Mouse (Mus musculus): ENCODE data around the gene Banp. TPM values are rescaled to one million over a fixed set of nuclear protein-coding genes. Genes with fewer than 3 reads are reported as not detected.

Banp gene
- polyA plus RNA-seq, 1 experiment from 2014 or later, result 25.3 TPM

DNA sequence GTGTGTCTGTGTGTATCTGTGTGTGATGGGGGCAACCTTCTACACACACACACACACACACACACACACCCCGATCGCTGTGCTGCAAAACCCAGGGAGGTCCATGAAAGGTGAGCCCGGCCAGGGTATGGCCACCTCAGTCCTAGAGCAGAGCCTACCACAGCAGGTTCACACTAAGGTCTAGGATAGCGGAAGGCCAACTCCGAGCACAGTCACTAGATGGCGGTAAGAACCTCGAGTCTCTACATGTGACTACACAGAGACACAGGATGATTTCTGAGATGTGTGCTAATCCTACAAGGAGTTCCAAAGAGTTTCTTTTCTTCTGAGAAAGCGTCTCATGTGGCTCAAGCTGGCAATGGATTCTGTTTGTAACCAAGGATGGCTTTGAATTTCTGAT is 22.2 kb upstream of the Banp start:
- Histone ChIP-seq H3K4me3 (no peak overlapping the region), H3K27me3 (no peaks in the 10 kb centered on the region), H3K4me1 (replicated peaks) (0 out of 2 replicates have a peak, but pooled peaks cover under 1% of the 10 kb centered on the region), H3K9me3 (replicated peaks) (no peaks in the 10 kb centered on the region), H3K27ac (no peak overlapping the region), H3K9ac (no peak overlapping the region), H3K4me2 (no peak overlapping the region), H3K36me3 (no peaks in the 10 kb centered on the region)
- ATAC-seq (replicated peaks; ENCODE audit: insufficient number of reproducible peaks, insufficient read depth, low FRiP score, low read depth), result 0 out of 2 replicates have a peak, but pooled peaks have one; percentile 51
- 31% methylated on average over 8 of the region's 8 CpGs for WGBS

DNA sequence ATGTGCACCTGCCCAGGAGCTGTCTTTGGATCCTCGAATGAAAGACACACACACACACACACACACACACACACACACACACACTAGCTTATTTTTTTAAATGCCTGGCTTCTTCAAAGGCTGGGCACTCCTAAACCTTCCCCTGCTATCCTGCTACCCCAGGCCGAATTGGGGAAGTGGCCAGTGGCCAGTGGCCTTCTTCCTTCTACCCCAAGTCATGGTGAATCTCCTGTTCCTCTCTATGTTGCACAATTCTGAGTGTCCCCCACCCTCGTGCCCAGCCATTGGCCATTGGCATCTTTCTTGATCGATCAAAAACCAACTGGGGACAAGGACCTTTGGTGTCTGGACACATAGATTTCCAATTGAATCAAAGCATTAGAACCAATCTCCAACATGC is 19.5 kb upstream of the Banp start:
- H3K9me3 ChIP-seq (replicated peaks), result no peaks in the 10 kb centered on the region

DNA sequence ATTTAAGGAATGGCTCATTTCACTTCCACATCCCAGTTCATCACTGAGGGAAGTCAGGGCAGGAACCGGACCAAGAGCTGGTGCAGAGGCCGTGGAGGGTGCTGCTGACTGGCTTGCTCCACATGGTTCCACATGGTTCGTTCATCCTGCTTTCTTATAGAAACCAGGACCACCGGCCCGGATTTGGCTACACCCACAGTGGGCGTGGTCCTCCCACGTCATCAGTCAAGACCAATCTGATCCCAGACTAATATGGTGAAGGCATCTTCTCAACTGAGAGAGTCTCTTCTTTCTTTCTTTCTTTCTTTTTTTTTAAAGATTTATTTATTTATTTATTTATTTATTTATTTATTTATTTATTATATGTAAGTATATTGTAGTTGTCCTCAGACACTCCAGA is 18.0 kb upstream of the Banp start:
- WGBS, result 79% methylated on average over 7 of the region's 7 CpGs
- Histone ChIP-seq H3K27ac (no peak overlapping the region), H3K4me1 (replicated peaks) (peaks cover 11% of the 10 kb centered on the region), H3K27me3 (no peaks in the 10 kb centered on the region), H3K9ac (no peak overlapping the region), H3K4me2 (no peak overlapping the region), H3K36me3 (no peaks in the 10 kb centered on the region), H3K9me3 (replicated peaks) (no peaks in the 10 kb centered on the region), H3K4me3 (no peak overlapping the region)
- no peak for ATAC-seq (replicated peaks; ENCODE audit: insufficient number of reproducible peaks, insufficient read depth, low FRiP score, low read depth)

More for the DNA sequence above, 19.5 kb upstream of the Banp start:
- H3K4me1 ChIP-seq (replicated peaks), result peaks cover 7% of the 10 kb centered on the region
- H3K36me3 ChIP-seq, result no peaks in the 10 kb centered on the region
- no peak overlapping the region for H3K9ac ChIP-seq
- H3K27me3 ChIP-seq, result no peaks in the 10 kb centered on the region
- no peak for ATAC-seq (replicated peaks; ENCODE audit: insufficient number of reproducible peaks, insufficient read depth, low FRiP score, low read depth)
- WGBS, result 80% methylated on average over 4 of the region's 4 CpGs
- H3K4me3 ChIP-seq, result no peak overlapping the region
- H3K27ac ChIP-seq, result no peak overlapping the region
- no peak overlapping the region for H3K4me2 ChIP-seq

DNA sequence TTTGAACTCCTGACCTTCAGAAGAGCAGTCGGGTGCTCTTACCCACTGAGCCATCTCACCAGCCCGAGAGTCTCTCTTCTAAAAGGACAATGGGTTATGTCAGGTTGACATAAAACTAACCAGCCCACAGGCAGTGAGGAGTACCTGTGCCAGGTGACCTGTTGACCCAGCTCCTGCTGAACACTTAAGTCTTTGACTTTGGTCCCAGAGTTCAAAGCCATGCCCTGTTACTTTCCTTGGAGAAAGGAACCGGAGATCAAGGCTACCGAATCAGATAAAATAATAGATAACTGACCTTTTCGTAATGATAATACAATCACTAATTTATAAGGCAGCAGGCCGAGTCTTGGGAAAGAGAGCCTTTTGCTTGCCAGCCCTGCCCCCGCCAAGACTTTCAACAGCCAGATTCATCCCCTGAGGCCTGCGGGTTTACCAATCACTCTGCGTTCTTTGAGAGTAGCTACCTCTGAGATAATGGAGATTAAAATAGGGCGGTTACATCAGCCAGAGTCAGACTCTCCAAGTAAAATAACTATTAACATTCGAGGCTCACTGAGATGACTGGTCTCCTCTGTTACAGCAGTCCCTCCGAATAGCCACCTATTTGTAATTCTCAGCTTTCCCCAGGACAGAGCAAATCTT is 17.4 kb upstream of the Banp start:
- H3K36me3 ChIP-seq, result no peaks in the 10 kb centered on the region
- ATAC-seq (replicated peaks; ENCODE audit: insufficient number of reproducible peaks, insufficient read depth, low FRiP score, low read depth), result no peak

DNA sequence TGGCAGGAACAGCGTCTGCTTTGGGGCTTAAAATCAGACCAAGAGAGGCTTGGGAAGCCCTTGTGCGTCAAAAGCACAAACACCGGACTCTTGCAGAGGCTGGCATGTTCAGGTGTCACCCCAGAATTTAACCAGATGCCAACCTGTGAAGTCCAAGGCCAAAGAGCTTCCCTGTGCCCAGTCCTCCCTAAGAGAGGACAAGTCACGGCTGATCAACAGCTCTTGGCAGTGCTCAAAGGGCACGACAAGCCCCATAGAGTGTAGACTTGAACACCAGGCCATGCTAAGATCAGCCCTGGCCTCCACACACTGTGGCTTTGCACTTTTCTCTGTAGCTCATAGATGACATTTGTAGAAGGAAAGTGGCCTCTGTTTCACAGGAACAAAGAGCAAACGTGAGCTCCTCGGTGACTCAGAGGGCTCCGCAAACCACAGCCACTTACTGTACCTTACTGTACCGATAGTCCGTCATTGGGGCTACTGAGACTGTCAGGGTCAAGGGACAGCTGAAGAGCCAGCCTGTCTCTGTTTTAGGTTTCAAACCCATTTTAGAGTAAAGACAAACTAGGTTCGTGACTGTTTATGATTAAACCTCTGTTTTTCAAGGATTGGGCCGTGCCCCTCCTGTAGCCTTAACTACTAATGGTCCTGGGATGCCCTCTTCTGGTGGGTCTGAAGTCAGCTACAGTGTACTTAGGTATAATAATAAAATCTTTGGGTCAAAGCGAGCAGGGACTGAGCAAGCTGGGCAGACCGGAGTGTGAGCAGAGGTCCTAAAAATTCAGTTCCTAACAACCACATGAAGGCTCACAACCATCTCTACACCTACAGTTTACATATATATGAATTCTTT is 16.7 kb upstream of the Banp start:
- WGBS, result 85% methylated on average over 14 of the region's 14 CpGs
- Histone ChIP-seq H3K4me2 (no peak overlapping the region), H3K4me1 (replicated peaks) (peaks cover 11% of the 10 kb centered on the region), H3K27ac (no peak overlapping the region), H3K36me3 (no peaks in the 10 kb centered on the region), H3K4me3 (no peak overlapping the region), H3K27me3 (no peaks in the 10 kb centered on the region), H3K9ac (no peak overlapping the region), H3K9me3 (replicated peaks) (no peaks in the 10 kb centered on the region)
- no peak for ATAC-seq (replicated peaks; ENCODE audit: insufficient number of reproducible peaks, insufficient read depth, low FRiP score, low read depth)

More for the DNA sequence above, 17.4 kb upstream of the Banp start:
- no peak overlapping the region for H3K4me2 ChIP-seq
- no peak overlapping the region for H3K9ac ChIP-seq
- WGBS, result 59% methylated on average over 12 of the region's 12 CpGs
- no peak overlapping the region for H3K27ac ChIP-seq
- no peaks in the 10 kb centered on the region for H3K27me3 ChIP-seq
- H3K9me3 ChIP-seq (replicated peaks), result no peaks in the 10 kb centered on the region
- H3K4me3 ChIP-seq, result no peak overlapping the region
- peaks cover 11% of the 10 kb centered on the region for H3K4me1 ChIP-seq (replicated peaks)

DNA sequence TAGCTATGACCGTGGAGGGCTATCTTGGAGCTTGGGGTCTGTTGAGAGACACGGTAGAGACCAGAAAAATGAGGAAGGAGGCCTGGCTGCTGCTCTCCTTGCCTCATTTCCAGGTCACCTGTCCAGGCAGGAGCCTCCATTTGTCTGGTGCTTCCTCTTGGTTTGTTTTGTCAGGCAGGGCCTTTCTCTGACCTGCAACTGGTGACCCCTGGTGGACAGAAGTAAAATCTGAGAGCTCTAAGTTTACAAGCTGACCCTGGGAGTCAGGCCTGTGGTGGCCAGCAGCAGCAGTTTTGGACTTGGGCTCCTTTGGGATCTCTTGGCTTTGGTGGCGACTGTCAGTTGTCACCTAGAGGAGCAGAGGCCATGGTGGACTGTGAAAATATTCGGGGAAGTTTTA is 15.0 kb upstream of the Banp start:
- no peak overlapping the region for H3K4me2 ChIP-seq
- ATAC-seq (replicated peaks; ENCODE audit: insufficient number of reproducible peaks, insufficient read depth, low FRiP score, low read depth), result no peak
- no peaks in the 10 kb centered on the region for H3K36me3 ChIP-seq
- H3K9ac ChIP-seq, result no peak overlapping the region
- H3K27ac ChIP-seq, result no peak overlapping the region
- H3K27me3 ChIP-seq, result no peaks in the 10 kb centered on the region
- H3K4me1 ChIP-seq (replicated peaks), result peaks cover 11% of the 10 kb centered on the region
- H3K4me3 ChIP-seq, result no peak overlapping the region
- no peaks in the 10 kb centered on the region for H3K9me3 ChIP-seq (replicated peaks)
- WGBS, result 32% methylated on average over 4 of the region's 4 CpGs

DNA sequence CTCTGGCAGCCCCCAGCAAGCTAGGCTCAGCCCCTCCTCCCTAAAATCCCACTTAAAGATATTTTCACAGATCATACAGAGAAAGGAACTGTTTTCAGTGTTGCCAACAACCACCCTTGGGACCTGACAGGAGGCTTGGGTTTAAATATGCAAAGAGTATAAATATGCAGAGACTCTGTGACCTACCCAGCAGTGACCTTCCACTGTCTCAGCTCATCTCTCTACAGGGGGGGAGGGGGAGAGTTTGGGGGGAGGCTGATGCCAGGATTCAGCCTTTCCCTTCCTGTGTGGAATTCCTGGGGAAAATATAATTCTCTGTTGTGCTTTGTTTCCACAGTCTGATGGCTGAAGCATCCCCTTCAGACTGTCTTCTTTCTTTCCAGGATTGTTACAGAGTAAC is 14.6 kb upstream of the Banp start:
- H3K4me2 ChIP-seq, result no peak overlapping the region
- H3K9ac ChIP-seq, result no peak overlapping the region
- no peak overlapping the region for H3K27ac ChIP-seq
- no peaks in the 10 kb centered on the region for H3K36me3 ChIP-seq
- H3K9me3 ChIP-seq (replicated peaks), result no peaks in the 10 kb centered on the region
- no peak overlapping the region for H3K4me3 ChIP-seq
- peaks cover 11% of the 10 kb centered on the region for H3K4me1 ChIP-seq (replicated peaks)
- no peak for ATAC-seq (replicated peaks; ENCODE audit: insufficient number of reproducible peaks, insufficient read depth, low FRiP score, low read depth)
- no peaks in the 10 kb centered on the region for H3K27me3 ChIP-seq

DNA sequence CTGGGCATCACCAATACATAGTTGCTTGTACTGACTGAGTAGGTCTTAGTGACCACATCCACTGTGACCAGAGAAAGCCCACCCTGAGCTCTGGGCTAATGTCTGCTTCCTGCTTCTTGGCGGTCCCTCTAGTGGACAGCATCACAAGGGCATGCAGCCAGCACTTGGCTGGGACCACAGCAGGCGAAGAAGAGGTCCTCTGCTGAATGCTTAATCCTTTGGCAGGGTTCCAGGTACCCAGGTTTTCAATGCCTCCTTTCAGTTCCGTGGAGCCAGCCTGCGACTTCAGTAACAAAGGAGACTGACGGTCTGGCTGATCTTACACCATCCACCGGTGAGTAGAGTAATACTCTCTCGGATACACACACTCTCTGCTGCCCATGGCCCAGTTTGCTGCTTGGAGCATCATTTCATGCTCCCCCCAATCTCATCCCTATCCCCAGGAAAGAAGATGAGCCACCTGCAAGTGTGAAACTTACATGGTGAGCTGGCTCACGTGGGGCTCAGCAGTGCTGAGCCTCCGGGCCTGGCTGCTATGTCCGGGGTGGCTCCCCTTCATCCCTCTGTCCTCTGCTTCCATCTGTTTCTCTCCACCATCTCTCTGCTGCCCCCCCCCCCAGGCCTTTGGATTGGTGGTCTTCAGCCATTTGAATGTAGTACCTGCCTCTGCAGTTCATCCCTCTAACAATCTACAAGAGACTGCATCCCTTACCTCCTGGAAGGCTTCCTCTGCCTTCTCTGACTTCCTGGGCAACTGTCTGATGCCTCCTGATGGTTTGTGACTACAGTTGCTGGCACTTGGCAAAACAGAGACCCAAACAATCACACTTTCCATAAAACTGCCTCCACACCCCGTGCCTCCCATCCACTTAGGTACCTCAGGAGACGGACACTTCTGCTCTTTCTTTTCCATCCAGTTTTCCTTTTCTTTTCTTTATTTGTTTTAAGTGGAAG is 13.9 kb upstream of the Banp start:
- no peak for ATAC-seq (replicated peaks; ENCODE audit: insufficient number of reproducible peaks, insufficient read depth, low FRiP score, low read depth)
- H3K4me3 ChIP-seq, result no peak overlapping the region
- H3K27me3 ChIP-seq, result no peaks in the 10 kb centered on the region
- H3K36me3 ChIP-seq, result no peaks in the 10 kb centered on the region
- no peak overlapping the region for H3K4me2 ChIP-seq
- H3K9ac ChIP-seq, result no peak overlapping the region
- H3K27ac ChIP-seq, result no peak overlapping the region
- no peaks in the 10 kb centered on the region for H3K9me3 ChIP-seq (replicated peaks)
- H3K4me1 ChIP-seq (replicated peaks), result peaks cover 11% of the 10 kb centered on the region
- 45% methylated on average over 12 of the region's 12 CpGs for WGBS

DNA sequence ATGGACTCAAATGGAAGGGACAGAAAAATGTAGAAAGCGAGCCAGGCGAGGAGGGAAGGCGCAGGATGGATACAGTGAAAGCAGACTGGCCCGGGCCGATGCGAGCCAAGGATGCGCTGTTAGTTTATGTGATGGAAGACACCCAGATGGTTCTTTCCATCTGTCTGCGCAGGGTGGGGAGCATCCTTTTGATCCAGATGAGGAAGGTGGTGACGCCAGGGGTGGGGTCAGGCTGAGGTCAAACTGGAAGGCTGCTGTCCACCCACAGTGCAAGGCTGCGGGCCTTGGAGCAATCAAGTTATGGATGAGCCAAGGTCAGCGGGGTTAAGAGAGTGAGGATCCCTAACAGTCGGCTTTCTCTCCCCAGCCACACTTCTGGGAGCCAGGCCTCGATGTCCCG is 13.2 kb upstream of the Banp start:
- H3K9me3 ChIP-seq (replicated peaks), result no peaks in the 10 kb centered on the region
- no peaks in the 10 kb centered on the region for H3K36me3 ChIP-seq
- no peak overlapping the region for H3K4me2 ChIP-seq
- no peak overlapping the region for H3K4me3 ChIP-seq
- H3K4me1 ChIP-seq (replicated peaks), result peaks cover 11% of the 10 kb centered on the region
- H3K27ac ChIP-seq, result no peak overlapping the region
- no peaks in the 10 kb centered on the region for H3K27me3 ChIP-seq
- no peak for ATAC-seq (replicated peaks; ENCODE audit: insufficient number of reproducible peaks, insufficient read depth, low FRiP score, low read depth)
- no peak overlapping the region for H3K9ac ChIP-seq
- 71% methylated on average over 14 of the region's 14 CpGs for WGBS

DNA sequence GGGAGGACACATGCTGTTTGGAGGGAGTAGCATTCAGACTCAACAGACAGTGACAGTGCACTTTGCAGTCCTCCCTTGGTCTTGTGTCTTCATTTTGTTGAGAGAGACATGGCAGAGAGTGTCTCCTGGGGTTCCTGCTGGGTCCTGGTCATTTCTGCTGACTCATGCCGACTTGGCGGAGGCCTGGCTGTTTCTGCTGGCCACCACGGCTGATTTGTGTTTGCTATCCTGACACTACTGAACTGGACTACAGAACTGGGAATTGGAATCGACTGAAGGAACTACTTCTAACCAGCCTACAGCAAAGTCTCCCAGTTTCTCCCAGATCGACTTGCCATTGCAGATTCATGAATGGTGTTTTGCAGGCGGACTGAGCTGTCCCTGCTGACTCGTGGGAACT is 10.8 kb upstream of the Banp start:
- WGBS, result 75% methylated on average over 7 of the region's 7 CpGs
- no peak overlapping the region for H3K4me3 ChIP-seq
- no peaks in the 10 kb centered on the region for H3K27me3 ChIP-seq
- no peak for ATAC-seq (replicated peaks; ENCODE audit: insufficient number of reproducible peaks, insufficient read depth, low FRiP score, low read depth)
- no peaks in the 10 kb centered on the region for H3K9me3 ChIP-seq (replicated peaks)
- H3K4me1 ChIP-seq (replicated peaks), result peaks cover 11% of the 10 kb centered on the region
- no peaks in the 10 kb centered on the region for H3K36me3 ChIP-seq
- no peak overlapping the region for H3K9ac ChIP-seq
- no peak overlapping the region for H3K4me2 ChIP-seq
- H3K27ac ChIP-seq, result no peak overlapping the region

DNA sequence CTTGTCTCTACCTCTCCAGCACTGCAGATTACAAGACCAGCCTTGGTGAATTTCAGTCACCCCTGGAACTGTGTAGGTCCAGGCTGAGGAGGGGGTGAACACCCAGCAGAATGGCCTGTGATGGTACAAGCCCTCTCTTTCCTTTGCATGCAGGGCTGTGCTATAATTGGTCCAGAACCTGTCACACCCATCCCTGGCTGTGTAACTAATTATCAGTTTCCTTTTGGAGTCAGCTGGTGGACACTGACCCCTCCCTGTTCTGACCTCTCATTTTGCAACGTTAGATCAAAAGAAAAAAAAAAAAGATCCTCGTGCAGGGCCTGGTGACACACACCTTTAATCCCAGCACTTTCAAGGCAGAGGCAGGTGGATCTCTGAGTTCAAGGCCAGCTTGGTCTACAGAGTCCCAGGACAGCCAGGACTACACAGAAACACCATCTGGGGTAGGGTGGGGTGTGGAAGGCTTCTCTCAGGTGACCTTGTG is 6.5 kb upstream of the Banp start:
- Histone ChIP-seq H3K4me3 (no peak overlapping the region), H3K9me3 (replicated peaks) (no peaks in the 10 kb centered on the region), H3K27ac (no peak overlapping the region), H3K27me3 (no peaks in the 10 kb centered on the region), H3K4me1 (replicated peaks) (peaks cover 12% of the 10 kb centered on the region), H3K4me2 (no peak overlapping the region), H3K9ac (no peak overlapping the region), H3K36me3 (no peaks in the 10 kb centered on the region)
- no peak for ATAC-seq (replicated peaks; ENCODE audit: insufficient number of reproducible peaks, insufficient read depth, low FRiP score, low read depth)
- 27% methylated on average over 2 of the region's 2 CpGs for WGBS
